Mouse (Mus musculus) adrenal gland, adult 10 weeks (tissue): ENCODE data around the gene Asb15. TPM values are rescaled to one million over a fixed set of nuclear protein-coding genes. Genes with fewer than 3 reads are reported as not detected.

Experiments used
- polyA plus RNA-seq: library from polyadenylated mRNA; stranded (reverse); fragments of 350-450 nt; fragmentation: Illumina TruSeq; extraction: RNeasy Lipid Tissue Mini Kit (QIAGEN cat#74804); gene quantifications from one replicate; pipeline ENCODE4 v1.2.3, GENCODE M21; 2014; ENCODE audit warnings: low read depth, low replicate concordance

The Asb15 gene
- 0.52 TPM for polyA plus RNA-seq

GRCm38 (mm10) chr6:24528064-24528243, at the start of gene Asb15:
Gene Asb15 (plus strand): TSS chr6:24528144.

DNA sequence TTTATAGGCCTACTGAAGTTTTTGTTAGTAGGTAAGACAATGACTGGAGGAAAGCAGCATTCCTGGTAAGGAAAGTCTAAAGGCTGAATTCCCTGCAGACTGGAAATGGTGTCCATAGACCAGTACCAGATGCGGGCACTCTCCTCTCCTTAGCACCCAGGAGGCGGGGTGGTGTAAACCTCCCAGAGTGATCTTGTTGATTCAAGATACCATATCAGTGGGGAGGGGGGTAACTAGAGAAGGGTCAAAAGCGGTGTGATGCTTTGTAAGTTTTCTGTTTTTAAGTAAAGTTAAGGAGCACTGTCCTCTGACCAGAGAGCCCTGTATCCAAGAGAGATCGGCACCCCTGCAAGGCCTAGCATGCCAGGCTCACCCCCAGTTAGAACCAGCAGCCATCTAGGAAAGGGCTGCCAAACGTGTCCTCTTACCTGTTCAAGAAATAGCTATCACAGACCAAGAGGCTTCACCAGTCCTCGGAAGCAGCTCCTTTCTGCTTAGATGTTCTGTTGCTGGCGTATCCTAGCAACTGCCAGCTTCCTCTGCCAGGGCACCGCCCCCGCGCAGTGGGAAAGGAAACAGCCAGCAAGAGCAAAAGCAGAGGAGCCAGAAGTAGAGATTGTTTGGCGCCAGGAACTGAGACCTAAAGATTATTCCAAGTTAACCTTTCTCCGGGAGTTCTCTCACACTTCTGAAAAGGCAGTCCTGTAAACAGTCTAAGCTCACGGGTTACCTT, 13.2 kb upstream of the Asb15 start, which contains the start of gene Iqub:
TSS of gene Iqub (minus strand) at position 516 of the 733 bp plus-strand sequence.

DNA sequence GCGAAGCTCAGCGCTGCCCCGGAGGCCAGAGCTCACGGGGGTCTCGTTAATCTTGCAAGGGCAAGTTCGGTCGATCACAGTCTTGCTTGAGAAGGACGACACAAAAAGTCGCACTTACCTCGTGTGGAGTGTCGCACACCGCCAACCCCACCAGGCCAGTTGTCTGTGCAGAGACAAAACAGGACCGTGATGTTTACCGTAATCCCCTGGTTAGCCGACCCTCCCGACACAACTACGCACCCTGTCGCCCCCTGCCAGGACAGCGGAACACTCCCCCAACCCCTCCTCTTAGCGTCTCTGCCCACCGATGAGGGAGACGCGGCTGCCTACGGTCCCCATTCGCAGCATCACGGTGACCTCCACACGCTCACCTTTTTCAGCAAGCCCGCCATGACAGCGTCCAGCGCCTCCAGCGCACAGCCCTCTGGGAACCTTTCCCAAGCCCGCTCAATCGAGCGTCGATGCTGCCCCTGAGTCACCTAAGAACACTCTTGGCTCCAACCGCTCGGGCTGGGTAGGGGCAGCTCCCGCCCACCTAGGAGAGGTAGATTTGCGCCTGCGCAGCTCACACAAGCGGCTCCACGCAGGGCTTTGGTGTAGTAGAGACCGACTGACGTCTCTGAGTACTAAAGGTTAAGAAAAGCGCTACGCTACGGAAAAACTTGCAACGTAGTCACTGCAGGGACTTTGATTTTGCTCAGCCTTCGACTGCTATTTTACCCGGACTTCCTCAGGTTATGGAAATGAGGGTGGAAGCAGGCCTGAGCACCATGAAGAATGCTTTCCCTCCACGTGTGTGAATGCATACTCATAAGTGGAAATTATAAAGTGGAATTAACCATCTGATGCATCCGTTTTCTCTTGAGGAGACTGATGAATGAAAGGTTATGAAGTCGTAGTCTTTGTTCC, 535 bp upstream of the Asb15 start, which contains the start of gene Ndufa5:
TSS of gene Ndufa5 (minus strand) at position 859 of the 909 bp plus-strand sequence.

GRCm38 (mm10) chr6:24597500-24597899, 69.6 kb downstream of the Asb15 start, which contains the start of gene Lmod2:
Gene Lmod2 (plus strand): TSS chr6:24597762.

Other genes with a start within 250 kb of the Asb15 start
- gene Iqub, start 13.1 kb upstream of the Asb15 start, polyA plus RNA-seq, result 0.87 TPM
- 258 TPM for gene Ndufa5, start 131 bp upstream of the Asb15 start, polyA plus RNA-seq
- gene Lmod2, start 69.6 kb downstream of the Asb15 start, polyA plus RNA-seq, result 0.41 TPM
- 165 TPM for gene Wasl, start 136.9 kb downstream of the Asb15 start, polyA plus RNA-seq
- gene Hyal6, start 205.1 kb downstream of the Asb15 start, polyA plus RNA-seq, result not detected
- gene Hyal4, start 220.2 kb downstream of the Asb15 start, polyA plus RNA-seq, result not detected